Mouse (Mus musculus) liver, postnatal 0 days (tissue): Measurements from ENCODE around the gene Snx15. TPM values are rescaled to one million over a fixed set of nuclear protein-coding genes. Genes with fewer than 3 reads are reported as not detected.

Experiments used
- ATAC-seq: fragments of 200-750 bp; cut with Nextera tagmentation; 2 replicates; pipeline ENCODE4 v1.8.0; 2017; ENCODE audit warnings: mild to moderate bottlenecking, moderate library complexity
- DNase-seq: peaks from one replicate; pipeline ENCODE4 v3.0.0-alpha.2; 2016
- H3K27ac ChIP-seq: fragments of 300-500 bp; sonication (generic); 2 replicates; pipeline ENCODE4 v1.5.1; 2014; ENCODE audit warnings: antibody characterized with exemption, moderate library complexity, mild to moderate bottlenecking, low read depth
- H3K27me3 ChIP-seq: fragments of 300-500 bp; sonication (generic); 2 replicates; pipeline ENCODE4 v1.6.1; 2014; ENCODE audit warnings: low read length, control low read depth, mixed read lengths; ENCODE audit not compliant: insufficient read depth
- H3K36me3 ChIP-seq: fragments of 300-500 bp; sonication (generic); replicated peaks from 2 replicates; pipeline ENCODE4 v1.6.1; 2014; ENCODE audit warnings: mild to moderate bottlenecking, control low read depth, low read length, moderate library complexity, mixed read lengths; ENCODE audit not compliant: insufficient read depth
- H3K4me1 ChIP-seq: fragments of 300-500 bp; sonication (generic); 2 replicates; pipeline ENCODE4 v1.6.1; 2014; ENCODE audit warnings: antibody characterized with exemption, mild to moderate bottlenecking, control low read depth; ENCODE audit not compliant: insufficient read depth
- H3K4me2 ChIP-seq: fragments of 300-500 bp; sonication (generic); 2 replicates; pipeline ENCODE4 v1.6.1; 2014; ENCODE audit warnings: low read depth, mild to moderate bottlenecking, low read length, moderate library complexity, mixed read lengths
- H3K4me3 ChIP-seq: fragments of 300-500 bp; sonication (generic); 2 replicates; pipeline ENCODE4 v1.5.1; 2014; ENCODE audit warnings: low read depth, low read length
- H3K9ac ChIP-seq: fragments of 300-500 bp; sonication (generic); replicated peaks from 2 replicates; pipeline ENCODE4 v1.6.1; 2014; ENCODE audit warnings: mild to moderate bottlenecking, moderate library complexity
- H3K9me3 ChIP-seq: fragments of 300-500 bp; sonication (generic); 2 replicates; pipeline ENCODE4 v1.6.1; 2016; ENCODE audit warnings: mild to moderate bottlenecking, control low read depth, low read length, mixed read lengths
- CTCF ChIP-seq: sonication (generic); IDR thresholded peaks from 2 replicates; pipeline ENCODE4 v1.5.1; 2016; ENCODE audit warnings: antibody characterized with exemption, low read depth
- EP300 ChIP-seq: IDR thresholded peaks from 2 replicates; pipeline ENCODE4 v1.6.1; 2016; ENCODE audit warnings: antibody characterized with exemption, low read depth, mild to moderate bottlenecking
- WGBS: fragments of 180-500 bp; shearing (Covaris S2); extraction: QIAGEN DNeasy Blood & Tissue Kit; methylation state at CpG from one replicate; pipeline ENCODE4 v1.1.7; 2014; ENCODE audit not compliant: insufficient replicate concordance; 5-methylcytosine and 5-hydroxymethylcytosine counted together
- polyA plus RNA-seq: library from polyadenylated mRNA; unstranded; fragments of >200 nt; fragmentation: Nextera tagmentation; extraction: Ambion mirVana; gene quantifications from 2 replicates; pipeline ENCODE4 v1.2.1, GENCODE M21; 2015

The Snx15 gene
- polyA plus RNA-seq, 1 experiment from 2014 or later = 41.6 TPM

DNA sequence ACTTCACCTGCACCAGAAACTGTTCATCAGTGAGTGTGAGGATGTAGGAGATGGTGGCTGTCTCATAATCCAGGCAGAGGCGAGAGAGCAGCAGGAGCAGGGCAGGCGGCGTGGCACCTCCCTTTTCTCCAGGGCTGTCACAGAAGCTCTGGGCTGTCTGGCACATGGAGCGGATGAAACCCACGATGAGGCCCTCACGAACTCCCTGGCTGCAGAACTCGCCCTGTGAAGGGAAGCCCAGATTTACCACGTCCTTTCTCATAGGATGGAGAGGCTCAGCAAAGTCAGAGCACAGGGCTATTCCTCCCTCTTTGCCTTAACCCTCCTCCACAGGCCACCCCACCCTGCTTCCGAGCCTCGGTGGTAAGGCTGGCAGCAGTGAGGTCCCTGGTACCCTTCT is 58.3 kb downstream of the Snx15 start:
- no peak overlapping the region for H3K27ac ChIP-seq
- no peaks in the 10 kb centered on the region for H3K27me3 ChIP-seq
- ATAC-seq = no peak
- peaks cover 18% of the 10 kb centered on the region for H3K36me3 ChIP-seq
- H3K9me3 ChIP-seq = no peaks in the 10 kb centered on the region
- WGBS = 90% methylated on average over 10 of the region's 10 CpGs
- peaks cover 23% of the 10 kb centered on the region for H3K4me1 ChIP-seq
- H3K4me2 ChIP-seq = no peak overlapping the region
- H3K4me3 ChIP-seq = no peak overlapping the region
- H3K9ac ChIP-seq = no peak overlapping the region
- no peak for DNase-seq
- TF ChIP-seq EP300 (no peak), CTCF (no peak)

Other genes with a start within 250 kb of the Snx15 start
- gene Tigd3, start 234.2 kb downstream of the Snx15 start, polyA plus RNA-seq = 1.5 and 1.7 TPM in 2 replicates
- gene Dpf2, start 215.3 kb downstream of the Snx15 start, polyA plus RNA-seq = 28.1 and 32.6 TPM in 2 replicates
- gene Cdc42ep2, start 203.5 kb downstream of the Snx15 start, polyA plus RNA-seq = 3.0 TPM in 2 replicates
- 19.2 and 21.5 TPM in 2 replicates for gene Pola2, start 164.1 kb downstream of the Snx15 start, polyA plus RNA-seq
- 0.09 TPM in 1 of 2 replicates, not detected in the other for gene Slc22a20, start 142.2 kb downstream of the Snx15 start, polyA plus RNA-seq
- gene Capn1, start 112.4 kb downstream of the Snx15 start, polyA plus RNA-seq = 6.8 and 7.2 TPM in 2 replicates
- 12.4 and 15.4 TPM in 2 replicates for gene Syvn1, start 81.7 kb downstream of the Snx15 start, polyA plus RNA-seq
- gene Mrpl49, start 70.5 kb downstream of the Snx15 start, polyA plus RNA-seq = 28.2 and 29.6 TPM in 2 replicates
- 781 and 784 TPM in 2 replicates for gene Fau, start 70.5 kb downstream of the Snx15 start, polyA plus RNA-seq
- gene Znhit2, start 67.1 kb downstream of the Snx15 start, polyA plus RNA-seq = 30.2 and 35.8 TPM in 2 replicates
- 42.6 and 44.1 TPM in 2 replicates for gene Tm7sf2, start 59.9 kb downstream of the Snx15 start, polyA plus RNA-seq
- 17.5 and 20.7 TPM in 2 replicates for gene Vps51, start 51.1 kb downstream of the Snx15 start, polyA plus RNA-seq
- not detected in 2 replicates for gene Tmem262, start 48.3 kb downstream of the Snx15 start, polyA plus RNA-seq
- gene Gm28374, start 46.0 kb downstream of the Snx15 start, polyA plus RNA-seq = 0.32 and 0.72 TPM in 2 replicates
- 16.9 and 19.9 TPM in 2 replicates for gene Zfpl1, start 43.3 kb downstream of the Snx15 start, polyA plus RNA-seq
- gene Cdca5, start 43.3 kb downstream of the Snx15 start, polyA plus RNA-seq = 13.5 and 15.0 TPM in 2 replicates
- not detected in 2 replicates for gene AC131692.1, start 33.9 kb downstream of the Snx15 start, polyA plus RNA-seq
- 0.46 and 0.63 TPM in 2 replicates for gene Naaladl1, start 22.5 kb downstream of the Snx15 start, polyA plus RNA-seq
- 15.0 and 15.6 TPM in 2 replicates for gene Sac3d1, start 9.7 kb downstream of the Snx15 start, polyA plus RNA-seq
- 0.59 and 1.1 TPM in 2 replicates for gene Batf2, start 12.7 kb upstream of the Snx15 start, polyA plus RNA-seq
- 16.7 and 20.5 TPM in 2 replicates for gene Arl2, start 13.2 kb upstream of the Snx15 start, polyA plus RNA-seq
- not detected in 2 replicates for gene Majin, start 56.1 kb upstream of the Snx15 start, polyA plus RNA-seq
- gene Gpha2, start 98.1 kb upstream of the Snx15 start, polyA plus RNA-seq = not detected in 2 replicates
- 3.2 and 3.8 TPM in 2 replicates for gene Ppp2r5b, start 107.6 kb upstream of the Snx15 start, polyA plus RNA-seq
- 3.4 and 3.8 TPM in 2 replicates for gene Atg2a, start 113.4 kb upstream of the Snx15 start, polyA plus RNA-seq
- gene Ehd1, start 148.4 kb upstream of the Snx15 start, polyA plus RNA-seq = 36.4 and 36.9 TPM in 2 replicates
- gene Cdc42bpg, start 178.2 kb upstream of the Snx15 start, polyA plus RNA-seq = 0.27 and 0.35 TPM in 2 replicates
- 10.0 and 11.1 TPM in 2 replicates for gene Men1, start 206.7 kb upstream of the Snx15 start, polyA plus RNA-seq
- 5.6 and 5.7 TPM in 2 replicates for gene Map4k2, start 212.8 kb upstream of the Snx15 start, polyA plus RNA-seq
- gene Sf1, start 235.4 kb upstream of the Snx15 start, polyA plus RNA-seq = 34.6 and 35.7 TPM in 2 replicates